Mouse (Mus musculus) common myeloid progenitor, adult 5-6 weeks (primary cell): ENCODE results near the gene Nprl3. TPM values are rescaled to one million over a fixed set of nuclear protein-coding genes. Genes with fewer than 3 reads are reported as not detected.
A peak's percentile ranks its signal among the peaks of the same experiment; 100 is the strongest.
"Not testable (repeated sequence)": the region's sequence is repeated elsewhere in the genome, so short reads cannot be mapped to it uniquely, and the experiment has no call there.

Experiments used
- ATAC-seq: replicated peaks from 2 replicates; pipeline ENCODE4 v1.8.0; 2016; ENCODE audit warnings: low read depth, mild to moderate bottlenecking, moderate TSS enrichment, inconsistent platforms; ENCODE audit not compliant: poor library complexity, severe bottlenecking
- total RNA-seq: library from RNA; stranded (forward); fragments of 200-1000, 187-1606 nt; gene quantifications from 2 replicates; pipeline ENCODE4 v1.2.3, GENCODE M21; 2017

Gene Nprl3
- total RNA-seq, 1 experiment from 2014 or later, result 19.6 TPM

- peak; percentile 98 for ATAC-seq
Measured at GRCm38 (mm10) chr11:32205058-32205873, 62.2 kb downstream of the Nprl3 start, which contains the start of gene Snrnp25. TSS of gene Snrnp25 (plus strand) at chr11:32205415.

GRCm38 (mm10) chr11:32201922-32202685 lies 65.4 kb downstream of the Nprl3 start:
- no peak for ATAC-seq

- not testable (repeated sequence) for ATAC-seq
Measured at GRCm38 (mm10) chr11:32200992-32201391, 66.5 kb downstream of the Nprl3 start.

GRCm38 (mm10) chr11:32200075-32200601 lies 67.4 kb downstream of the Nprl3 start, which contains the start of gene Il9r:
TSS of gene Il9r (minus strand) at chr11:32200279.
- no peak for ATAC-seq

- ATAC-seq, result peak; percentile 12; the same call in 1 of the 2 replicates
Measured at GRCm38 (mm10) chr11:32199230-32199629, 68.3 kb downstream of the Nprl3 start.

- ATAC-seq, result no peak
Measured at GRCm38 (mm10) chr11:32198256-32198955, 69.1 kb downstream of the Nprl3 start.

GRCm38 (mm10) chr11:32197766-32198165 lies 69.7 kb downstream of the Nprl3 start:
- ATAC-seq, result no peak

GRCm38 (mm10) chr11:32196727-32197126 lies 70.8 kb downstream of the Nprl3 start:
- no peak for ATAC-seq

- peak; percentile 62 for ATAC-seq
Measured at GRCm38 (mm10) chr11:32195867-32196540, 71.5 kb downstream of the Nprl3 start.

- no peak for ATAC-seq
Measured at GRCm38 (mm10) chr11:32194626-32195025, 72.9 kb downstream of the Nprl3 start.

GRCm38 (mm10) chr11:32194086-32194485 lies 73.4 kb downstream of the Nprl3 start:
- no peak for ATAC-seq

GRCm38 (mm10) chr11:32193156-32193555 lies 74.4 kb downstream of the Nprl3 start:
- ATAC-seq, result no peak

GRCm38 (mm10) chr11:32190603-32191110 lies 76.8 kb downstream of the Nprl3 start:
- ATAC-seq, result no peak

- ATAC-seq, result no peak
Measured at GRCm38 (mm10) chr11:32190119-32190518, 77.4 kb downstream of the Nprl3 start.

GRCm38 (mm10) chr11:32189434-32189833 lies 78.1 kb downstream of the Nprl3 start:
- no peak for ATAC-seq

GRCm38 (mm10) chr11:32188881-32189280 lies 78.6 kb downstream of the Nprl3 start:
- ATAC-seq, result no peak

- ATAC-seq, result no peak
Measured at GRCm38 (mm10) chr11:32187256-32187655, 80.3 kb downstream of the Nprl3 start.

GRCm38 (mm10) chr11:32186031-32186430 lies 81.5 kb downstream of the Nprl3 start:
- ATAC-seq, result no peak

- no peak for ATAC-seq
Measured at GRCm38 (mm10) chr11:32184469-32184868, 83.0 kb downstream of the Nprl3 start.
